Mouse (Mus musculus) stomach, postnatal 0 days (tissue): ENCODE results near the gene Tspan31. TPM values are rescaled to one million over a fixed set of nuclear protein-coding genes. Genes with fewer than 3 reads are reported as not detected.

Experiments used
- ATAC-seq: fragments of 200-750 bp; cut with Nextera tagmentation; 2 replicates; pipeline ENCODE4 v1.8.0; 2017; ENCODE audit not compliant: low FRiP score, low TSS enrichment
- DNase-seq: peaks from one replicate; pipeline ENCODE4 v3.0.0-alpha.2; 2016; ENCODE audit warnings: low spot score
- H3K27ac ChIP-seq: fragments of 300-500 bp; sonication (generic); replicated peaks from 2 replicates; pipeline ENCODE4 v1.5.1; 2014; ENCODE audit warnings: mild to moderate bottlenecking, control low read depth
- H3K27me3 ChIP-seq: fragments of 300-500 bp; sonication (generic); 2 replicates; pipeline ENCODE4 v1.6.1; 2014; ENCODE audit warnings: low read length; ENCODE audit not compliant: control insufficient read depth, insufficient read depth
- H3K36me3 ChIP-seq: fragments of 300-500 bp; sonication (generic); 2 replicates; pipeline ENCODE4 v1.6.1; 2014; ENCODE audit warnings: low read length, mixed read lengths; ENCODE audit not compliant: control insufficient read depth, insufficient read depth
- H3K4me1 ChIP-seq: fragments of 300-500 bp; sonication (generic); replicated peaks from 2 replicates; pipeline ENCODE4 v1.6.1; 2014; ENCODE audit warnings: antibody characterized with exemption; ENCODE audit not compliant: control insufficient read depth, insufficient read depth
- H3K4me2 ChIP-seq: fragments of 300-500 bp; sonication (generic); replicated peaks from 2 replicates; pipeline ENCODE4 v1.6.1; 2014; ENCODE audit warnings: low read depth, mild to moderate bottlenecking, control low read depth, moderate library complexity
- H3K4me3 ChIP-seq: fragments of 300-500 bp; sonication (generic); 2 replicates; pipeline ENCODE4 v1.5.1; 2014; ENCODE audit warnings: low read depth, low read length, control low read depth
- H3K9ac ChIP-seq: fragments of 300-500 bp; sonication (generic); 2 replicates; pipeline ENCODE4 v1.6.1; 2014; ENCODE audit warnings: mild to moderate bottlenecking, low read length, control low read depth, mixed read lengths
- H3K9me3 ChIP-seq: fragments of 300-500 bp; sonication (generic); 2 replicates; pipeline ENCODE4 v1.6.1; 2016; ENCODE audit warnings: low read length; ENCODE audit not compliant: control insufficient read depth
- CTCF ChIP-seq: IDR thresholded peaks from 2 replicates; pipeline ENCODE4 v1.5.1; 2016; ENCODE audit warnings: antibody characterized with exemption, low read depth, mild to moderate bottlenecking, moderate library complexity
- EP300 ChIP-seq: optimal IDR thresholded peaks from 2 replicates; pipeline ENCODE3; 2016; ENCODE audit warnings: antibody characterized with exemption
- WGBS: fragments of 180-500 bp; shearing (Covaris S2); extraction: QIAGEN DNeasy Blood & Tissue Kit; methylation state at CpG from one replicate; pipeline ENCODE4 v1.1.7; 2014; 5-methylcytosine and 5-hydroxymethylcytosine counted together
- polyA plus RNA-seq: library from polyadenylated mRNA; unstranded; fragments of >200 nt; fragmentation: Nextera tagmentation; extraction: Ambion mirVana; gene quantifications from 2 replicates; pipeline ENCODE4 v1.2.1, GENCODE M21; 2015

Gene Tspan31
- polyA plus RNA-seq, 1 experiment from 2014 or later: 82.8 TPM

DNA sequence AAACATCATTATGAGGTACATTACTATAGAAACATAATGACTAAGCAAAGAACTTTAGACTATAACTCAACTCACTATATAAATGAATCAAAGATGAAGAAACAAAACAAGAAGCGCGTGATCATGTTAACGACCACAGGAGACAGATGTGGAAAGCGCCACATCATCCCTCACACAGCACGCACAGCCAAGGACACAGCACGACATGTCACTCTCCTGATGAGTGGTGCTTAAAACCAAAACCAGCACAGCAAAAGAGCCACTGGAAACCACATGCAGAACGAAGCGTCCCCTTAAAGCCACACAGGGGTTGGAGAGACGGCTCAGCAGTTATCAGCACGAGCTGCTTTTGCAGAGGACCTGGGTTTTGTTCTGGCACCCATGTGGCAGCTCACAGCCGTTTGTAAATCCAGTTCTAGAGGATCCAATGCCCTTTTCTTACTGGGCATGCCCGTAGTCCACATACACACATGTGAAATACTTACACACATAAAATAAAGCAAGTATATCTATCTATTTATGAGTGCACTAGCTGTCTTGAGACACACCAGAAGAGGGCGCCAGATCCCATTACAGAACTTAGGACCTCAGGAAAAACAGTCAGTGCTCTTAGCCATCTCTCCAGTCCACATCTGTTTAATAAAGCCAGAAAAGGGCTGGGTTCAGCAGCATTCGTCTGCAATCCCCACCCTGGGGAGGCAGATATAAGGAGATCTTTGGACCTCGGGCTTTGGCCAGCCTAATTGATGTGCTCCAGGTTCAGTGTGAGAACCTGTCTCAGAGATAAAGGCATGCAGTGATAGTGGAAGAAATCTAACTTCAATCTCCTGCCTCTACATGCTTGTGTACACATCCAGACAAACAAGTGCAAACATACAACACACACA lies 41.2 kb upstream of the Tspan31 start:
- H3K36me3 ChIP-seq: 0 out of 2 replicates have a peak, but pooled peaks cover 7% of the 10 kb centered on the region
- no peaks in the 10 kb centered on the region for H3K4me1 ChIP-seq
- H3K4me2 ChIP-seq: no peak overlapping the region
- no peak for ATAC-seq
- no peaks in the 10 kb centered on the region for H3K9me3 ChIP-seq
- no peak overlapping the region for H3K27ac ChIP-seq
- H3K27me3 ChIP-seq: no peaks in the 10 kb centered on the region
- DNase-seq: no peak
- no peak overlapping the region for H3K9ac ChIP-seq
- 88% methylated on average over 15 of the region's 15 CpGs for WGBS
- TF ChIP-seq EP300 (no peak), CTCF (peak; percentile 45)
- no peak overlapping the region for H3K4me3 ChIP-seq

DNA sequence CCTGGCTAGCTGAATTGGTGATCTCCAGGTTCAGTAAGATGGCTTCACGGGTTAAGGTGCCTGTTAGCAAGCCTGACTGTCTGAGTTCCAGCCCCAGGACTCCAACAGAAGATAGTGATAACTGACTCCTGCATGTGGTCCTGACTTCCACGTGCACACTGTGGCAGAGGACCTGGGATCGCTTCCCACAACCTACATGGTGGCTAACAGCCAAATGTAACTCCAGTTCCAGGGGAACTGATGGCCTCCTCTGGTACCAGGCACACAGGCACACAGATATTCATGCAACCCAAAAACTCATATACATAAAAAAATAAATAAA lies 38.2 kb upstream of the Tspan31 start:
- H3K36me3 ChIP-seq: 0 out of 2 replicates have a peak, but pooled peaks cover 7% of the 10 kb centered on the region
- H3K9me3 ChIP-seq: no peaks in the 10 kb centered on the region
- H3K4me1 ChIP-seq: no peaks in the 10 kb centered on the region
- H3K4me3 ChIP-seq: no peak overlapping the region
- H3K27ac ChIP-seq: no peak overlapping the region
- no peak overlapping the region for H3K4me2 ChIP-seq
- TF ChIP-seq CTCF (no peak), EP300 (no peak)
- no peaks in the 10 kb centered on the region for H3K27me3 ChIP-seq
- DNase-seq: no peak
- no peak for ATAC-seq
- no peak overlapping the region for H3K9ac ChIP-seq
- 75% methylated on average over 3 of the region's 3 CpGs for WGBS

DNA sequence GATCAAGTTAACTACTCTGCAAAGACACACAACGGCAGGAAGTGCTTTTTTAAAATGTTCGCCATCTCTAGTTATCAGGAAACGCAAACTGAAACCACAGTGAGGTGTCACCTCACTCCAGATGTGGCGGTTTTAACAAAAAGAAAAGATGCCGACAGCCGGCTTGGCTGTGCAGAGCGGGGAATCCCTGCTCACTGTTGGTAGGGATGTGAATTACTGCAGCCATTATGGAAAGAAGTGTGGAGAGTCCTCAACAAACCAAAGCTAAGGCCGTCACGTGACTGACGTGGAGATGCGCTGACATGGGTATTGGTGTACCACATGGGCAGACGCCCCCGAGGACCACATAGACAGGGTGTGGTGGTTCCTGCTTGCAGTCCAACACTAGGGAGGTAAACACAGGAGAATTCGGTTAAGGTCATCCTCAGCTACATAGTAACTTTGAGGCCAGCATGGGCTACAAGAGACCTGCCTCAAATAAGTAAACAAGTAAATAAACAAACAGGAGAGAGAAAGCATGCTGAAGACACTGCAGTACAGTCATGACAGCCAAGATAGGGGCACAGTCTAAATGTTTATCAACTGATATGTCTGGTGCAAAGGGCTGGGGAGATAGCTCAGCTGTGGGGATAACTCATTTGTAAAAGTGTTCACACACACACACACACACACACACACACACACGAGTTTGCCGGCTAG lies 37.6 kb upstream of the Tspan31 start:
- Histone ChIP-seq H3K27ac (no peak overlapping the region), H3K9me3 (no peaks in the 10 kb centered on the region), H3K4me1 (no peaks in the 10 kb centered on the region), H3K9ac (no peak overlapping the region), H3K27me3 (no peaks in the 10 kb centered on the region), H3K4me2 (no peak overlapping the region), H3K36me3 (0 out of 2 replicates have a peak, but pooled peaks cover 7% of the 10 kb centered on the region), H3K4me3 (no peak overlapping the region)
- TF ChIP-seq CTCF (no peak), EP300 (no peak)
- DNase-seq (no peak), ATAC-seq (no peak)
- 87% methylated on average over 16 of the region's 16 CpGs for WGBS

- Histone ChIP-seq H3K27ac (no peak overlapping the region), H3K9ac (no peak overlapping the region), H3K4me2 (no peak overlapping the region), H3K27me3 (no peaks in the 10 kb centered on the region), H3K9me3 (no peaks in the 10 kb centered on the region), H3K4me1 (no peaks in the 10 kb centered on the region), H3K36me3 (peaks cover 11% of the 10 kb centered on the region; the same call in 1 of the 2 replicates), H3K4me3 (no peak overlapping the region)
- DNase-seq: no peak
- 44% methylated on average over 7 of the region's 7 CpGs for WGBS
- no peak for ATAC-seq
- TF ChIP-seq EP300 (no peak), CTCF (no peak)
Observed at GRCm38 (mm10) chr10:127103631-127104030, 33.6 kb upstream of the Tspan31 start.

- ATAC-seq: no peak
- no peak overlapping the region for H3K27ac ChIP-seq
Observed at GRCm38 (mm10) chr10:127101151-127101550, 31.1 kb upstream of the Tspan31 start.

More at GRCm38 (mm10) chr10:127101151-127101550, 31.1 kb upstream of the Tspan31 start:
- no peaks in the 10 kb centered on the region for H3K4me1 ChIP-seq
- TF ChIP-seq EP300 (no peak), CTCF (no peak)
- no peak overlapping the region for H3K4me2 ChIP-seq
- no peak for DNase-seq
- 78% methylated on average over 6 of the region's 6 CpGs for WGBS
- peaks cover 18% of the 10 kb centered on the region; the same call in 1 of the 2 replicates for H3K36me3 ChIP-seq
- H3K4me3 ChIP-seq: no peak overlapping the region
- H3K27me3 ChIP-seq: no peaks in the 10 kb centered on the region; the same call in 1 of the 2 replicates
- no peak overlapping the region for H3K9ac ChIP-seq
- no peaks in the 10 kb centered on the region for H3K9me3 ChIP-seq
